8 mouse cellular contexts compared by ENCODE assay signal in the genomic region with DNA sequence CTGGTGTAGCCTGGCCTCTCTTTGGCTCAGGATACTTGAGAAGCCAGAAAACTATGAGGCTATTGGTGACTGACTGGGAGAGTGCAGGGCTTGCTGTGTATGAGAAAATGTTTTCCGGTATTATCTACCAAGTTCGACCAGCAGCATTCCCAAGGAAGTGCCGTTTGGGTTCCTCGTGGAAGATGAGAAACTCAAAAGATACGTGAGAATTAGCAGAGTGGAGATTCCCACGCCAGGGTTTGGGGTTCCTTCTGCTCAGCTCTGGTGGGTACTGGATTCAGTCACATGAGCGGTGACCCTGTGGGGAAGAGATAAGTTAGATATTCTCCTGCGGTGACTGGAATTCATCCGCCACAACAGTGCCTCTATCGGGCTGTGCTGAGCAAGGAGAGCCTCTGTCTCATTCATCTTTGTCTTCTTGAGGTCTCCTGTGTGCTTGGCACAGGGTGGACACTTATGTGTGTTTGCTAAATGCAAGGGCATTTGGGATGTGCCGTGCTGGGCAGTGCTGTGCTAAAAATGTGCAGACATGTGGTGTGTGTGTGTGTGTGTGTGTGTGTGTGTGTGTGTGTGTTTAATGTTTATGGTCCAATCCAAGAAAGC. TPM values are rescaled to one million over a fixed set of nuclear protein-coding genes. Genes with fewer than 3 reads are reported as not detected.
DNase-seq lines count a peak whose midpoint lies in the region; ATAC-seq lines count a peak whose summit lies in the region.

No protein-coding gene starts in this region.

- H3K9me3 ChIP-seq in hindbrain, embryonic 13.5 days = no peaks in the 10 kb centered on the region
- no peaks in the 10 kb centered on the region for H3K9me3 ChIP-seq in midbrain, embryonic 12.5 days

- H3K27me3 ChIP-seq in hindbrain, embryonic 13.5 days = no peaks in the 10 kb centered on the region
- H3K27me3 ChIP-seq in midbrain, embryonic 12.5 days = peaks cover 13% of the 10 kb centered on the region

- H3K27ac ChIP-seq in hindbrain, embryonic 13.5 days = peak overlapping the region; percentile 98
- peak overlapping the region; percentile 97 for H3K27ac ChIP-seq in midbrain, embryonic 12.5 days (replicated peaks)

- DNase-seq in cerebellum, adult 11-12 months = peak; percentile 54
- DNase-seq in cerebellum, postnatal 4 days (ENCODE audit: low spot score in 2 of 2) = no peak
- DNase-seq in cerebellum, postnatal 14 days = peak; percentile 59 to 68
- DNase-seq in urinary bladder, postnatal 14 days (ENCODE audit: low spot score) = no peak
- no peak for DNase-seq in adrenal gland, postnatal 14 days
- DNase-seq in frontal cortex, postnatal 25 days (ENCODE audit: low spot score in 2 of 2) = no peak

- 23% methylated on average over 11 of the region's 11 CpGs for WGBS in hindbrain, embryonic 13.5 days
- WGBS in midbrain, embryonic 12.5 days = 49% methylated on average over 11 of the region's 11 CpGs

- ATAC-seq in hindbrain, embryonic 13.5 days (ENCODE audit: low FRiP score) = no peak
- ATAC-seq in midbrain, embryonic 12.5 days (ENCODE audit: low FRiP score, low read depth) = no peak

- peak overlapping the region; percentile 92 for H3K4me2 ChIP-seq in hindbrain, embryonic 13.5 days
- peak overlapping the region; percentile 86 for H3K4me2 ChIP-seq in midbrain, embryonic 12.5 days (replicated peaks)

- H3K36me3 ChIP-seq in hindbrain, embryonic 13.5 days = peaks cover 9% of the 10 kb centered on the region
- H3K36me3 ChIP-seq in midbrain, embryonic 12.5 days = peaks cover 21% of the 10 kb centered on the region

- H3K9ac ChIP-seq in hindbrain, embryonic 13.5 days = peak overlapping the region; percentile 100
- peak overlapping the region; percentile 97 for H3K9ac ChIP-seq in midbrain, embryonic 12.5 days (replicated peaks)

- peak overlapping the region; percentile 99 for H3K4me3 ChIP-seq in hindbrain, embryonic 13.5 days
- H3K4me3 ChIP-seq in midbrain, embryonic 12.5 days = peak overlapping the region; percentile 94

- H3K4me1 ChIP-seq in hindbrain, embryonic 13.5 days (replicated peaks) = peaks cover 54% of the 10 kb centered on the region
- H3K4me1 ChIP-seq in midbrain, embryonic 12.5 days = peaks cover 38% of the 10 kb centered on the region

RNA-seq across cellular contexts. Expression of gene Vash1, which starts 2.2 kb away (rescaled TPM):
- polyA plus RNA-seq in hindbrain, embryonic 13.5 days (2015; fragmentation: Nextera tagmentation; extraction: Ambion mirVana) = 35.1 TPM in 2 replicates
- polyA plus RNA-seq in midbrain, embryonic 12.5 days (2016; fragmentation: Nextera tagmentation; extraction: Ambion mirVana) = 33.2 and 36.3 TPM in 2 replicates
- total RNA-seq in adrenal gland, postnatal 14 days (2021) = 12.0 and 12.2 TPM in 2 replicates

RNA-seq across cellular contexts. Expression of gene Angel1, which starts 45.6 kb away (rescaled TPM):
- 12.6 TPM in 2 replicates for polyA plus RNA-seq in hindbrain, embryonic 13.5 days (2015; fragmentation: Nextera tagmentation; extraction: Ambion mirVana)
- 14.3 and 16.8 TPM in 2 replicates for polyA plus RNA-seq in midbrain, embryonic 12.5 days (2016; fragmentation: Nextera tagmentation; extraction: Ambion mirVana)
- 2.7 and 5.0 TPM in 2 replicates for total RNA-seq in adrenal gland, postnatal 14 days (2021)

RNA-seq across cellular contexts. Expression of gene Lrrc74a, which starts 53.5 kb away (rescaled TPM):
- polyA plus RNA-seq in hindbrain, embryonic 13.5 days (2015; fragmentation: Nextera tagmentation; extraction: Ambion mirVana) = not detected in 2 replicates
- polyA plus RNA-seq in midbrain, embryonic 12.5 days (2016; fragmentation: Nextera tagmentation; extraction: Ambion mirVana) = not detected in 2 replicates
- not detected in 2 replicates for total RNA-seq in adrenal gland, postnatal 14 days (2021)

Comparison
In these comparisons a context has a peak if more than half of its experiments do, and no peak if none do; other contexts are left out.
1. DNase-seq: peak in cerebellum, adult 11-12 months (single experiment) and cerebellum, postnatal 14 days (2 of 2); none in cerebellum, postnatal 4 days (0 of 2), urinary bladder, postnatal 14 days (single experiment), adrenal gland, postnatal 14 days (single experiment) and frontal cortex, postnatal 25 days (0 of 2).